Mouse (Mus musculus): ENCODE data around the gene Armc12. TPM values are rescaled to one million over a fixed set of nuclear protein-coding genes. Genes with fewer than 3 reads are reported as not detected.
"Not testable (repeated sequence)": the region's sequence is repeated elsewhere in the genome, so short reads cannot be mapped to it uniquely, and the experiment has no call there.

Armc12 gene
- total RNA-seq, 2 experiments from 2014 or later: not detected

GRCm38 (mm10) chr17:28531946-28532345 lies 1.3 kb downstream of the Armc12 start:
- no peak for DNase-seq

- DNase-seq: no peak
These were observed 2.0 kb downstream of the Armc12 start for GRCm38 (mm10) chr17:28532557-28532956.

- DNase-seq: no peak
These were observed 2.7 kb downstream of the Armc12 start for GRCm38 (mm10) chr17:28533327-28533726.

GRCm38 (mm10) chr17:28537881-28538280 lies 7.3 kb downstream of the Armc12 start:
- no peak for DNase-seq

- DNase-seq: peak; percentile 23 to 48
These were observed 16.3 kb downstream of the Armc12 start for GRCm38 (mm10) chr17:28546925-28547324.

GRCm38 (mm10) chr17:28548550-28548949 lies 17.9 kb downstream of the Armc12 start:
- DNase-seq: no peak

GRCm38 (mm10) chr17:28549111-28549510 lies 18.5 kb downstream of the Armc12 start, which contains the start of gene Clpsl2:
Gene Clpsl2 (plus strand): TSS chr17:28549411.
- no peak for DNase-seq

GRCm38 (mm10) chr17:28553040-28553793 lies 22.6 kb downstream of the Armc12 start:
- peak; percentile 69 to 77 for DNase-seq

- DNase-seq: not testable (repeated sequence)
These were observed 23.4 kb downstream of the Armc12 start for GRCm38 (mm10) chr17:28554021-28554420.

GRCm38 (mm10) chr17:28556635-28557396 lies 26.2 kb downstream of the Armc12 start:
- DNase-seq: no peak

- DNase-seq: no peak
These were observed 27.2 kb downstream of the Armc12 start for GRCm38 (mm10) chr17:28557772-28558171.

GRCm38 (mm10) chr17:28560598-28560997 lies 30.0 kb downstream of the Armc12 start, which contains the start of gene Clps:
Gene Clps (minus strand): TSS chr17:28560766.
- DNase-seq: no peak

- no peak for DNase-seq
These were observed 31.0 kb downstream of the Armc12 start for GRCm38 (mm10) chr17:28561613-28562012.

- no peak for DNase-seq
These were observed 34.6 kb downstream of the Armc12 start for GRCm38 (mm10) chr17:28565181-28565580.

- no peak for DNase-seq
These were observed 36.9 kb downstream of the Armc12 start for GRCm38 (mm10) chr17:28567541-28567940.

GRCm38 (mm10) chr17:28571868-28572267 lies 41.3 kb downstream of the Armc12 start:
- no peak for DNase-seq

GRCm38 (mm10) chr17:28572521-28572920 lies 41.9 kb downstream of the Armc12 start:
- peak; percentile 23 to 53 for DNase-seq

GRCm38 (mm10) chr17:28572941-28573340 lies 42.3 kb downstream of the Armc12 start:
- DNase-seq: no peak

GRCm38 (mm10) chr17:28575244-28576125 lies 44.9 kb downstream of the Armc12 start, which contains the start of gene Lhfpl5:
Gene Lhfpl5 (plus strand): TSS chr17:28575641.
- peak; percentile 64 to 71 for DNase-seq

- peak; percentile 74 to 83 for DNase-seq
These were observed 49.8 kb downstream of the Armc12 start for GRCm38 (mm10) chr17:28580396-28580795.

GRCm38 (mm10) chr17:28581056-28581455 lies 50.5 kb downstream of the Armc12 start:
- no peak for DNase-seq

GRCm38 (mm10) chr17:28586509-28586908 lies 55.9 kb downstream of the Armc12 start:
- no peak for DNase-seq

Measured in adrenal gland, postnatal 36 days (tissue).